Mouse (Mus musculus) hindlimb bud, embryonic 11.5 days (tissue): Measurements from ENCODE around the gene Rras2.

Source experiments
- DNase-seq: peaks from one replicate; pipeline ENCODE4 v3.0.0-alpha.2; 2012; ENCODE audit warnings: low read depth, low spot score; ENCODE audit errors: extremely low spot score

Gene Rras2

DNA sequence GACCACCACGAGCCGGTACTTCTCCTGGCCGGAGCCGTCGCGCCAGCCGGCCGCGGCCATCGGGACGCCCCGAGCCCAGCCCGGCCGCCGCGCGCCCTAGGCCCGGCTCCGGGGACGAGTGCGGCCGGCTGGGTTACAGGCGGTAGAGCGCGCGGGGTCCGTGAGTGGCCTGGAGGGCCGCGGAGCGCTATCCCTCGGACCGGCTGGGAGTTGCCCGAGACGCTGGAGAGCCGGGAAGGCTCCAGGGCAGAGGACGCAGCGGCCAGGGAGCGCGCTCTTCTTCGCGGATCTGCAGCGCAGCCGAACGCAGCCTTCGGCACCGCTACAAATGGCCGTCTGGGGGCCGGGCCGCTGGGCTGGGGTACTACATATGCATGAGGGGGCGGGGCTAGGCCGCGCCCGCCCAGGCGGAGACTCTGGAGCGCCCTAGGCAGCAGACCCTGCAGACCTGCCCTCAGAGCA lies at the start of gene Rras2:
TSS of gene Rras2 (minus strand) at position 338 of the 462 bp plus-strand sequence.
- peak; percentile 47 for DNase-seq

DNA sequence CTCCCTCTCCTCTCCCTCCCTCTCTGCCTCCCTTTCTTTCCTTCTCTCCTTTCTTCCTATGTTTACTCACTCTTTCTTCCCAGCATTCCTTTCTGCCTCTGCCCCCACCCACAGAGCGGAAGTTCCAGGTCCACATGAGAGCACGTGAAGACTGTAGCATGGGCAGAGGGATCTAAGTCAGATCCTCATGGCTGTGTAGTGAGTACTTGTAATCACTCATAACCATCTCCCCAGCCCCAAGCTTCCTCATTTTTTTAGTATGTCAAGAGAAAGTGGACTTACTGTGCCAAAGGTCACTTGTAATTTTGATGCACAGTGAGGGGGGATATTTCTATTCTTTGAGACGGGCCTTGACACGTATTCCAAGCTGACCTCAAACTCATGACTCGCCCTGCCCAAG lies 45.4 kb upstream of the Rras2 start:
- DNase-seq: no peak

DNA sequence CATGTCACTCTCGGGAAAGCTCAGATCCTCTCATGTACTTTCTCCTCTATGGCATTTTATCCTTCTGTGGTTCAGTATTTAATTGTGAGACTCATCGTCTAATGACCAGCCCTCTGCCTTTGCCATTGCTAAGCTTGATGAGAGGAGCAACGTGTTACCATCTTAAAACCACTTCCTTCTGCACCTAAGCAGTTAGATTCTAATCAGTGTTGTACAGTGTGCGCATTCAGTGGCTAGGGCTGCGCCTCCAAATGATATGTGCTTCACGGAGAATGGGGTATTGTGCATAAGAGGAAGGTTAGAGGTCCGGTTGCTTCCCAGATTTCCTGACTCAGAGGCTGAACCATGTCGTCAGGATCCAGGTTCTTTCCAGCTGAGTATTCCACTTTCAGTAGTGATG lies 43.5 kb upstream of the Rras2 start:
- DNase-seq: no peak

DNA sequence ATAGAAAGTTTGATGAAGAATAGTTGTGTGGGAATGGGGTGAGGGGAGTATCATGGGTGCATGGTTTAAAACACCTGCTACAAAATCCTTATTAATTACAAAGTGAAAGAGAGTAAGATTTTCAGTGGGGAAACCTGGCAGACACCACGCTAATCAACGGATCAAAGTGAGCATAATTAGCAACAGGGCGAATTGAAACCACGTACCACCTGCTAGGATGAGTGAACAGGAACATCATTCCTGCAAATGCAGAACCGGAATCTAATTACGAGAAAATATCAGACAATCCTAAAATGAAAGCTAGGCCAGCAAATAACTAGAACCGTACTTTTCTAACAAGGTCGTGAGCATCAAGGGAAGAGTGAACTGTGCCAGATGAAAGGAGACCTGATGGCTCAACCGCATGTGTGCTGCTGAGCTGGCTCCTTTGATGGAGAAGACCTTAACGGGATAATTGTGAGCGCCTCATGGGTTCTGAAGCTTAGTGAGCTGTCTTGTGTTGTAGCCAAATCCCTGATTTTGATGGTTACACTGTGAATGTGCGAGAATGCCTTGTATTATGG lies 40.2 kb upstream of the Rras2 start:
- no peak for DNase-seq

DNA sequence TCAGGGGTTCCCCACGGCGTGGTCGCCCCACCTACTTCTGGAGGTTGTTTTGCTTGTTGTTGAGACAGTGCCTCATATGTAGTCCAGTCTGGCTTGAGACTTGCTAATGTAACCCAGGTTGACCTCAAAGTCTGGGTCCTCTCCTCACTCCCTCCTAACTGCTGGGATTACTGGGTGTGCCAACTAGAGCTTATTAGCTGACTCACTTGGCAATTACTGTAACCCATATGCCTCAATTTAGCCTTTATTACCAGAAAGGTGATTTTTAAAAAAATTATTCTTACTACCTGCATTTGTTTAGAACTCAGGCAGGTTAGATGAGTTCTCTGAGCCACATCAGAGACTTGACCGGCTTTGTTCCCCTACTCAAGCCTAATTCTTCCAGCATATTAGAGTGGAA lies 38.8 kb upstream of the Rras2 start:
- DNase-seq: no peak

DNA sequence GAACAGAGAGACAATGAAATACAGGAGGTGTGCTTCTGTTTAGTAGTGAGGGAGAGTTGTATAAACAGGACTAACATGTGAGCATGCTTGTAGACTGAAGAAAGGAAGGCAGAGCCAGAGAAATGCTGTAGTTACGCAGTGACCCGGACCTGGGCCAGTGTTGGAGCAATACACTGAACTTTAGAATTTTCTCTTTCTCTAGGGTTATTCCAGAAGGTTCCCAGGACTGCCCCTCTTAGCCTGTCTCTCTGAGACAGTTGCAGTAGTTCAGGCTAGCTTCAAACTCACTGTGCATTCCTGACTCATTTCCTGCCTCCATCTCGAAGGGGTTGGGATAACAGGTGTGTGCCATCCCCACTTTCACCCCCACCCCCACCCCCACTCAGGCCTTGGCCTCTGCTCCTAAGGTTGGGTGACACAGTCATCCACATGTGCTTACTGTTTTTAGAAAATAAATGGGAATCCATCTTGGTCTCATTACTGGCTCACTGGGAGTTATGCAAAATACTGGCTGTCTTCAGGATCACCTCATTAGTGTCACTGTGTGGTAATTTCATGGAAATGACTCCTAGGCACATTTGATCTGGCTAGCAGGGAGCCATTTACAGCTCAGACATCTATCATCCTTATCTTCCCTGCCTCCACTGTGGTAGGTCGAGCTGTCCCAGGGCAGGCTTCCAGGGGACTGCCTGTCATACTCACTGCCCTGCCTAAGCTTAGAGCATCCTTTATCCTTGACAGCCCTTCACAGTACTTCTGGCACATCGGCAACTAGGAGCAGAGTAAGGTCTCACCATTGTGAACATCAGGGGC lies 37.7 kb upstream of the Rras2 start:
- DNase-seq: no peak

DNA sequence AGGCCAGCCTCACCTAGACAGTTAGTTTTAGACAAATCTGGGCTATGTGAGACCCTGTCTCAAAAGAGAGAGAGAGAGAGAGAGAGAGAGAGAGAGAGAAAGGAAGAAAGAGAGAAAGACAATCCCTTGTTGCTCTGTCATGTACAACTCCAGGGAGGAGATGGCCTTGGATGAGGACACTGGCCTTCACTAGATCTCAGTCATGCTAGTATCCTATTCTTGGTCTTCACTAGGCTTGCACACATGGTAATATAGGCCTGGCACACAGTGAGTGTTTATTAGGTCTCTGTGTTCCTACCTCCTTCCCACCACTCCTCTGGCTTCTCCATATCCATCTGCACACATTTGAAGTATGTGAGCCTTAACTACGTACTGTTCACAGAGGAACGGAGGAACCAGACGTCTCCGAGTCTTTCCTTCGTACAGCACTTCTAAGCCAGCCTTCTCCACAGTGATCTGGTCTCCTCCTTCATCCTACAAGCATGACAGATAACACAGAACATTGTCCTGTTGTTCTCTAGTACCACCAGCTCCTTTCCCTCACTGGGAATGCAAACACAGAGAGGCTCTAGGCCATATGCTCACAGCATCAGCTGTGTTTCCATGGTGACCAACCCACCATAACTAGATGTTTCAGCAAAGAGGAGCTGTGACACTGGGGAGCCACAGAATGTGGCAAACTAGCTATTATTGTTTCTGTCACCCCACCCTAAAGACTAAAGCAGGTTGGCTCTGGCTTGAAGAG lies 33.6 kb upstream of the Rras2 start:
- no peak for DNase-seq

DNA sequence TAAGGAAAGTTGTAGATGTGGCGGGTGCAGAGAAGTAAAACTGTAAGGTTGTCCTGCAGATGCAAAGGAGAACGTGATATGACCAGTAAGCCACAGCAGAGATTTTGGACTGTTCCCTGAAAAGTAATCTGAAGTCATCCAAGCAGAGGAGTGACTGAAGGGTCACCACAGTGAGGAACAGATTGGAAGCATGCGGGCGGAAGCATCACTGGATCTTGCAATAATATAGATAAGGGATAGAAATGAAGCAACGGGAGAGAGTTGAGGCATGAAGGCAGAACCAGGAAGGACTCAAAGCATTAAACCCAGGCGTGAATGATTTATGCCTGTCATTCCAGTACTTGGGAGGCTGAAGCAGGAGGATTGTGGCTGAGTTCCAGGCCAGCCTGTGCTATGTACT lies 32.0 kb upstream of the Rras2 start:
- DNase-seq: no peak

DNA sequence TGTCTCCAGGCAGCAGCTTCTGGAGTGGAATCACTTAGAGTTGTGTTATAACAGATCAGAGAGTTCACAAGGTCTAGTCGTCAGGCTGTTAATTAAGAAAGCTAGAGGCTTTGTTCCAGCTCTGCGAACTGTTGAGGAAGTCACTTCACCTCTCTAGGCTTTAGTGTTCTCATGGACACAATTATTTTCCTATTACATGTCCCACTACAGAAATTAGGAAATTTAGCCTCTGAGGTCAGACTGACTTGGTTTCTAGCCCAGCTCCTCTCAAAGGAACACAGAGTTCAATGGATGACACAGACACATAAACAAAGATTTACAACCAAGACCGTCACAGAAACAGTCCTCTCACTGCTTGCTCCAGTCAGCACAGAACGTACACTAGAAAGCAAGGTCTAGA lies 31.6 kb upstream of the Rras2 start:
- no peak for DNase-seq

DNA sequence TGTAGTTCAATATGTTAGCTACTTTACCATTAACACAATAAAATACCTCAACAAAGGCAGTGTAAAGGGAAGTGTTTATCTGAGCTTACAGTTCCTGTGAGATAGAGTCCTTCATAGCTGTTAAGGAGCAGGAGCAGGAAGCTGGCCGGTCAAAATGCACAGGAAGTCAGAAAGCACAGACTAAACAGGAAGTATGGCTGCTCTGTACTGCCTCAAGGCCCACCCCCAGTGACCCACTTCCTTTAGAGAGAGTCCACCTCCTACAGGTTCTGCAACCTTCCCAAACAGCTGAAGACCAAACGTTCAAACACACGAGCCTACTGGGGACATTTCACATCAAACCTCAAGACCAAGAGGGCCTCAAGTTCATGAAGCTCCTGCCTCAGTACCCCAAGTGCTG lies 28.3 kb upstream of the Rras2 start:
- no peak for DNase-seq

DNA sequence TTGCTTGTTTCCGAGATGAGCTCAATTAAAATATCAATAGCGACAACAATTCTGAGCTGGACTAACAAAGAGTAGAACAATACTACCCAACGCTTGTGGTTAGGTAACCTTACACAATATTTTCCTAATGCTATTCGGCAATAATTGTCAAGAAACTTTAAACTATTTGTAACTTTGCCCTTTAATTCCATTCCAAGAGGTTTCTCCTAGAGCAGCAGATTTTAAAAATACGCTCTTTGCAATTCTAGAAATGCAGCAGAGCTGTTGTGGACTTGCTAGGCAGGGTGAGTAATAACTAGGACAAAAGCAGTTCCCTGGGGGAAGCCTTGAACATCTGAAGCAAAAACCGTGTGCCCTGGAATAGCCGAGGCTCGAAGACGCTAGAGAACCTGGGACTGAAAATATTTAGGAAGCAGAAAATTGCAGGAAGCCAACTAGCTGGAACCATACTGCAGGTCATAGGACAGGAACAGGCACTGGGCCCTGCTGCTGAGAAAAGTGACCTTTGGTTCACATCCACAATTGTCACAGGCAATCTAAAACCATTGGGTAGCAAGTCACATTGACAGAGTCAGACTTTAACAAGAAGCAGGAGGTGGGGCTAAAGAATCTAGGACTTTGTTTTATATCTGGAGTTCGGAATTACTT lies 24.7 kb upstream of the Rras2 start:
- no peak for DNase-seq

DNA sequence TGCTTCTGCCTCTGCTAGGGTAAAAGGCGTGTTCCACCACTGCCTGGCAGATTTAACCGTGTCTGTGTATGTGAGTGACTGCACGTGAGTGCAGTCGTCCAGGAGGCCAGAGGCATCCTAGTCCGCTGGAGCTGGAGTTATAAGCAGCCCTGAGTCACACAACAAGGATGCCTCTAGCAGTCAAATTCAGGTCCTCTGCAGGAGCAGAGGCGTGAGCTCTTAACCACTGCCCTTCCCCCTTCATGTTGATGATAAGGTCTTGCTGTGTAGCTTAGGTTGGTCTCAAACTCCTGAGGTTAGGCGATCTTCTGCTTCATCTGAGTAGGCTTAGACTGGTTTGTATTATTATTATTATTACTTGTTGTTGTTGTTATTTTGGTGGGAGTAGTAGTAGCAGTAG lies 22.4 kb upstream of the Rras2 start:
- no peak for DNase-seq

DNA sequence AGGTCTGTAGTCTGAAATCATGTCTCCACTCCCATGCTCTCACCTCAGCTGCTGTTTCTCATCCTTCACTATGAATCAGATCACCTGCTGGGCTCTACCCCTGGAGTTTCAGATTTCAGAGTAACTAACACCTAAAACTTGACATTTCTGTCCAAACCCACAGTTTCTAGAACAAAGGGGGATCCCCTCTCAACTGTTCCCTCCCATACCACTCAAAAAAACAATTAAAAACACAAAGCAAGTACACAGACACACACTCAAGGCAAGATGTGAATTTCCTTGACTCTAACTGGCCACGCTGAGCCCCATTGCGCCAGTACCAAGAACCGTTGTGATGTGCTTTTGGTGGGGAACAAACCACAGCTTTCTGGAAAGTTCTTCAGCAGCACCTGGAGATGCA lies 21.8 kb upstream of the Rras2 start:
- no peak for DNase-seq

DNA sequence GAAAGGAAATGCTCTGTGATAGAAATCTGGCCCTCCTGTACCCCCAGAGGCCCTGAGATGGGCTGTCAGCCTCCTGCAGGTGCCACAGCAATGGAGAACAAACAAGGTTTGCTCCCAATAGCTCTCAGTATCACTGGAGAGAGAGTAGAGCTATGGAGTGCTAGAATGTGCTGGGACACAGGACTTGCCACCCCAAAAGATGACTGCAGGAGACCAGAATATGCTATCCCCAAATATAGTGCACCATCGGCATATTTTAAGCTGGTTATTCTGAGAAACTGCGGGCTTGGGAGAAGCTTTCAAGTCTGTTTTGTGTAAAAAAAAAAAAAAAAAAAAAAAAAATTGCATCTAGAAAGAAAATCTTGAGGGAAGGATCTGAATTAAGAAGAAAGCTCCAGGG lies 20.7 kb upstream of the Rras2 start:
- no peak for DNase-seq

DNA sequence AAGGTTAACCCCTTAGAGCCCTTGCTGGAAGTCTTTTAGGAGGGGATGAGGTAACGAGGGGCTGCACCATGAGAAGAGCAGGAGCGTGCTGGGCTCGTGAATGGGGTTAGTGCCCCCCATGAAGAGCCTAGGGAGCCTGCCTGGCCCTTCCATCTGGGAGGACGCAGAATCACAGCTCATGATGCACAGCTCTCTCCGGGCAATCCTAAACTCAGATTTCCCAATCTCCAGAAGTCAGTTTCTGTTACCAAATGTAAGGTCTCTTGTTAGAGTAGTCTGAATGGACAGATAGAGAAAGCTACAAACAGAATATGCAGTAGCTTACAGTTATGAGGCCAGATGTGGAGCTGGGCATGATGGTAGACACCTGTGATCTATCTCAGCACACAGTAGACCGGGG lies 17.6 kb upstream of the Rras2 start:
- DNase-seq: no peak

DNA sequence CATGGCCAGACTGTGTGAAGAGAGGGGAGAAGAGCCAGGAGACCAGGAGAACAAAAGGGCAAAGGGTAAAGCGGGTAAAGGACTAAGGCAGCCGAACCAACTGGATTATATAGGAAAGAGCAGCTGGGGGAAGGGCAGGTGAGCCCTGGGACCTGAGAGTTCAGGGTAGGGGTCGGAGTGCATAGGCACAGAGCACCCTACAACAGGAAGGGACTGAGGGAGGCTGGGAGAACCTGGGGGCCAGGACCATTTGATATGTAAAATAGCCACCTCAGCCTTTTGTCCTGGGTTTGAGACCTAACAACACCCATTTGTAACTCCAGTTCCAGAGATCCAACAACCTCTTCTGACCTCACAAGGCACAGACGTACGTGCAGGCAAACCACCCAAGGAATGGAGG lies 16.4 kb upstream of the Rras2 start:
- DNase-seq: no peak

DNA sequence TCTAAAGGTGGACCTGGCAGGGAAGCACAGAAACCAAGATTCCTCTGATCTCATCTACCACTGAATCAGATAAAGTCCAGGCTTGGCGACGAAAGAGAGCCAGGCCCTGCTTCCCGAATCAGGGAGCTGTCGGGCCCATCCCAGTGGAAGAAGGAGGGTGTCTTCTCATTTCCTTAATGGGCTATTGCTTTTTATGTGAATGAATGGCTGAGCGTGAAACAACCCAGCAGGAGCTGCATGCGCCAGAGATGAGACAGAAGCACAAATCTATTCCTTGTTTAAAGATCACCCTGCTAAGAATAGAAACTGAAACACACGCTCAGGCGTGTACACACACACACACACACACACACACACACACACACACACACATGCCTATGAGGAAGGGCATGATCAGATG lies 14.7 kb upstream of the Rras2 start:
- DNase-seq: no peak

DNA sequence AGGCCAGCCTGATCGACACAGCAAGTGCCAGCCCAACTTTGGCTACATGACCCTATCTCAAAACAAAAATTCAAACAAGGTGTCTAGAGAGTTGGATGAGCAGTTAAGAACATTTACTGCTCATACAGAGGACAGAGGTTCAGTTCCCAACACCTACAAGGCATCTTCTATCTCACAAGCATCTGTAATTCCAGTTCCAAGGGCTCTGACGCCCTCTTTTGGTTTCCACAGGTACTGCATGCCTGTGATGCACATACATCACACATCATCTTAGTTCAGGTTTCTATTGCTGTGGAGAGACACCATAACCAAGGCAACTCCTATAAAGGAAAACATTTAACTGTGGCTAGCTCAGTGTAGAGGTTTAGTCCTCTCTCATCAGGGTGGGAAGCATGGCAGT lies 11.7 kb upstream of the Rras2 start:
- no peak for DNase-seq

DNA sequence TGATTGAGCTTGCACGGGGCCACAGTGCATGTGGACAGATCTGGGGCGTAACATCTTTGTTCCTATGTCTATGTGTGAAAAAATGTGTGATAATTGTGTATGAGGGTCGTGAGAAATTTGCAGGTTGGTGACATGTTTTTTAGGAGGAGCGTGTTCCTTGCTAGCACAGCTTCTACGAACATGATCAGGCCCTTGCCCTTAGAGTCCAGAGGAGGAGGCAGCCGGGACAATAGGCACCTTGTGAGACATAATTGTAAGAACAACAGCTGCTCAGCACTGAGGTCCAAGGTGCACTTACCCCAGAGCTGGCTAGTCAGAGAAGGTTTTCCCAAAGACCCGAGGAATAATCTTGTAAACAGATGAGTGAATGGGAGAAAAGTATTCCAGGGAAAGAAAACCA lies 599 bp upstream of the Rras2 start:
- DNase-seq: no peak

DNA sequence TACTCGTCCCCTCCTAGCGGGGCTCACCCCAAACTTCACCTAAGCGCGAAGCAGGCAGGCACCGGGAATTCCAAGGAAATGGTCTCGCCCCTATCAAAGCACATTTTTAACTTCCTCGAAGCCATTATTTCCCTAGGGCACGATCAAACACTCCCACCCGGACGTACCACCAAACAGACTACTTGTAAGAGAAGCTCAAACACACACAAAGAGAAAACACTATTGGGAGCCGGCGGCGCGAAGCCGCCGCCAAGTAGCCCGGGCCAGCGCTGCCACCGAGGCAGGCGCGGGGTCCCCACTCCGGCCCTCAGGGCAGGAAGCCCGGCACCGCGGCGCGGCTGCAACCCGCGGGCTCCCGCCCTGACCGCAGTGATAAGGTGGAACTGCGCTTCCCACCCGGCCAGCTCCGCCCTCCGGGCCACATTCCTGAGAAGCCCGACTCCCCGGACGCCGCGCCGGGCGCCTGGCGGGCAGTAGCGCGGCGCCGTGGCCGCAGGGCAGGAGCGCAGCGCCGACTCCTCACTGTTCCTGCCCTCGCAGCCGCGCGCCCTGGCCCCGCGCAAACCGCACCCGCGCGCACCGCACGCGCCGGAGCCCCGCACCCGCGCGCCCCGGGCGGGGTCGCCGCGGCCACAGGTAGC lies 750 bp downstream of the Rras2 start:
- DNase-seq: peak; percentile 37

DNA sequence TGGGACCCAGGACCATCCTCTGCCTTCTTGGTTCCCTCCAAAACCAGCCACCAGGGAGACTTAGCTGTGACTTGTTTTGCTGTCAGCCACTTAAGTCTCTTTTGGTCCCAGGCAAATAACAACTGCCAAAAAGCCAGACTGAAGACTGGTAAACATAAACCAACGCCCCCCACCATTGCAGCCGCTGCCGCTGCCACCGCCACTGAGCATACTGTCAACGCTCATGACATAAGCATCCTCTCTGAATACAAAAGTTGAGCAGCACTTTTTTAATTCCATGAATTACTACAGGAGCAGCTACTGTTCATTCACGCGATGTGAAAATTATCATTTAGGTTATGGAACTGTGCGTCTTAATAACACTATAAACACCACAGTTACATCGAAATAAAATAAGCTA lies 1.6 kb downstream of the Rras2 start:
- DNase-seq: no peak
